Mouse (Mus musculus): ENCODE results near the gene Far2.

GRCm38 (mm10) chr6:148046881-148047649 is at the start of gene Far2:
- TF ChIP-seq MAX (IDR thresholded peaks at IDR 0.05; ENCODE audit: low read depth) (no peak), TCF12 (IDR thresholded peaks at IDR 0.05; ENCODE audit: insufficient read depth, poor library complexity, severe bottlenecking) (no peak), CEBPB (IDR thresholded peaks at IDR 0.05; ENCODE audit: insufficient read depth, poor library complexity, severe bottlenecking) (no peak), E2F4 (IDR thresholded peaks at IDR 0.05; ENCODE audit: insufficient read depth) (no peak), POLR2A (IDR thresholded peaks at IDR 0.05; ENCODE audit: insufficient read length, low read depth) (no peak), POLR2AphosphoS2 (IDR thresholded peaks at IDR 0.05; ENCODE audit: insufficient read length, low read depth) (no peak)
